11 mouse cellular contexts compared by ENCODE assay signal in the genomic region with DNA sequence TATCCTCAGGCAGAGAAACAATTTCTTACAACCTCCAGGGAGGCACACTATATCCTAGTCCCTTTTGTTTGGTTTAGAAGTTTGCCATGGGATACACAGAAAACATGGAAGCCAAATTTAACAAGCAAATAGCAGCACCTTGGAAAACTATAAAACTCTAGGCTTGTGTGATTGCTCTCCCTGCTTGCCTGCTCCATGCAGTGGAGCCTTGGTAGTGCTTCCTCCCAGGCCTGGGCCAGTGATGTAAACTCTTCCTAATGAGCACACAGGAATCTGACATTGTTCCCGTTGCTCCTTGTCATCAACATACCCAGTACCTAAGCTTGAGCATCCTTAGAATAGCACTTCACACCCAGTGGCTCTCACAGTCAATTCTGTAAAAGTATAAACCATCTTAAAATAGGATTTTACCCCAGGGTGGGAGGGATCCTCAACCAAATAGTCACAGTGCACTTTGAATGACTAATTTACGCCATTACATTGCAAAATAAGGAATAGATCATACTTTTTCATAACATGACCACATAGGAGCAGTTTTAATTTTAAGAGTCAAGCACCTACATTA. TPM values are rescaled to one million over a fixed set of nuclear protein-coding genes. Genes with fewer than 3 reads are reported as not detected.
DNase-seq lines count a peak whose midpoint lies in the region; ATAC-seq and TF ChIP-seq lines count a peak whose summit lies in the region.
"Had no signal": no experiment of that assay in that cellular context is flagged by ENCODE, and none has a peak within 500 bp of the region (broad histone marks: within the 10 kb centered on the region; RNA-seq: fewer than 3 reads in every experiment).

No protein-coding gene starts in this region.

- DNase-seq in cerebellum, adult 9-10 months: peak; percentile 50
- DNase-seq in cerebellum, postnatal 36 days: no peak
- no peak for DNase-seq in lung, embryonic 14.5 days
- no peak for DNase-seq in lung, postnatal 4 days
- no peak for DNase-seq in ovary, postnatal 36 days (ENCODE audit: low spot score)
- no peak for DNase-seq in left cerebral cortex, adult 18-20 months (ENCODE audit: low spot score in 2 of 2)
- DNase-seq: gastrocnemius, postnatal 14 days; kidney, postnatal 10 days had no signal

- peak overlapping the region; percentile 94; the same call in 1 of the 2 replicates for H3K4me2 ChIP-seq in lung, embryonic 14.5 days
- H3K4me2 ChIP-seq in intestine, postnatal 0 days (replicated peaks; ENCODE audit: low read depth): no peak overlapping the region
- peak overlapping the region; percentile 100 for H3K4me2 ChIP-seq in neural tube, embryonic 13.5 days

- no peak for TF ChIP-seq CTCF in lung, embryonic 14.5 days (IDR thresholded peaks at IDR 0.05; ENCODE audit: low read depth)
- no peak for TF ChIP-seq CTCF in intestine, postnatal 0 days (IDR thresholded peaks at IDR 0.05; ENCODE audit: low read depth)

- H3K4me3 ChIP-seq in lung, embryonic 14.5 days (ENCODE audit: low read depth, low read length): no peak overlapping the region
- no peak overlapping the region for H3K4me3 ChIP-seq in intestine, postnatal 0 days (ENCODE audit: low read depth, low read length)
- no peak overlapping the region for H3K4me3 ChIP-seq in neural tube, embryonic 13.5 days

- H3K9me3 ChIP-seq in lung, embryonic 14.5 days (ENCODE audit: low read depth, low read length): no peaks in the 10 kb centered on the region
- H3K9me3 ChIP-seq in intestine, postnatal 0 days (ENCODE audit: control insufficient read depth): no peaks in the 10 kb centered on the region
- no peaks in the 10 kb centered on the region for H3K9me3 ChIP-seq in neural tube, embryonic 13.5 days

- H3K4me1 ChIP-seq in lung, embryonic 14.5 days (ENCODE audit: insufficient read depth): peaks cover 3% of the 10 kb centered on the region
- H3K4me1 ChIP-seq in intestine, postnatal 0 days (replicated peaks; ENCODE audit: control insufficient read depth, insufficient read depth, low read length): no peaks in the 10 kb centered on the region
- H3K4me1 ChIP-seq in neural tube, embryonic 13.5 days (replicated peaks): peaks cover 25% of the 10 kb centered on the region

- WGBS in lung, embryonic 14.5 days: 45% methylated on average over 2 of the region's 2 CpGs
- 55% methylated on average over 2 of the region's 2 CpGs for WGBS in intestine, postnatal 0 days
- 46% methylated on average over 2 of the region's 2 CpGs for WGBS in neural tube, embryonic 13.5 days

- no peaks in the 10 kb centered on the region for H3K36me3 ChIP-seq in lung, embryonic 14.5 days (ENCODE audit: insufficient read depth)
- no peaks in the 10 kb centered on the region for H3K36me3 ChIP-seq in intestine, postnatal 0 days (ENCODE audit: control insufficient read depth, insufficient read depth)
- H3K36me3 ChIP-seq in neural tube, embryonic 13.5 days: no peaks in the 10 kb centered on the region

- no peak overlapping the region for H3K27ac ChIP-seq in lung, embryonic 14.5 days (ENCODE audit: low read depth)
- peak overlapping the region; percentile 21; the same call in 1 of the 2 replicates for H3K27ac ChIP-seq in intestine, postnatal 0 days (ENCODE audit: low read depth, low read length)
- H3K27ac ChIP-seq in neural tube, embryonic 13.5 days (replicated peaks): no peak overlapping the region

- H3K9ac ChIP-seq in lung, embryonic 14.5 days: no peak overlapping the region
- H3K9ac ChIP-seq in intestine, postnatal 0 days (ENCODE audit: low read depth, low read length): no peak overlapping the region
- no peak overlapping the region for H3K9ac ChIP-seq in neural tube, embryonic 13.5 days

- H3K27me3 ChIP-seq in lung, embryonic 14.5 days (ENCODE audit: insufficient read depth, low read length): no peaks in the 10 kb centered on the region
- H3K27me3 ChIP-seq in intestine, postnatal 0 days (replicated peaks; ENCODE audit: control insufficient read depth, insufficient read depth, low read length): no peaks in the 10 kb centered on the region
- H3K27me3 ChIP-seq in neural tube, embryonic 13.5 days: peaks cover 36% of the 10 kb centered on the region

- ATAC-seq in lung, embryonic 14.5 days (ENCODE audit: insufficient read depth): no peak
- no peak for ATAC-seq in intestine, postnatal 0 days
- no peak for ATAC-seq in neural tube, embryonic 13.5 days (ENCODE audit: low read depth)
- ATAC-seq: Patski had no signal

RNA-seq across cellular contexts. Expression of a gene that starts 1.5 kb away (rescaled TPM):
- polyA plus RNA-seq in lung, embryonic 14.5 days (2014; fragmentation: Nextera tagmentation; extraction: Ambion mirVana): 45.6 and 48.2 TPM in 2 replicates
- polyA plus RNA-seq in intestine, postnatal 0 days (2015; fragmentation: Nextera tagmentation; extraction: Ambion mirVana): 18.1 and 21.0 TPM in 2 replicates
- 72.1 and 82.5 TPM in 2 replicates for polyA plus RNA-seq in neural tube, embryonic 13.5 days (2015; fragmentation: Nextera tagmentation; extraction: Ambion mirVana)
- total RNA-seq in left cerebral cortex, adult 18-20 months (2021): 100 to 1,000 TPM; 258 to 271 TPM
